Mouse (Mus musculus) liver, embryonic 11.5 days (tissue): ENCODE measurements at regions not wholly inside any gene's neighbourhood (a gene's known extent, or its start where the extent isn't known, plus 50 kb on each side); places are given as distances from the start of the nearest gene placed in this dataset.

Experiments used
- ATAC-seq: fragments of 200-750 bp; cut with Nextera tagmentation; replicated peaks from 2 replicates; pipeline ENCODE4 v1.8.0; 2017; ENCODE audit warnings: moderate number of reproducible peaks, mild to moderate bottlenecking, moderate TSS enrichment, moderate library complexity; ENCODE audit not compliant: low FRiP score
- DNase-seq: peaks from one replicate; pipeline ENCODE4 v3.0.0-alpha.2; 2017; ENCODE audit warnings: low spot score
- H3K27ac ChIP-seq: fragments of 300-500 bp; sonication (generic); 2 replicates; pipeline ENCODE4 v1.5.1; 2014; ENCODE audit warnings: mild to moderate bottlenecking, low read depth, low read length, control low read depth
- H3K27me3 ChIP-seq: fragments of 300-500 bp; sonication (generic); replicated peaks from 2 replicates; pipeline ENCODE4 v1.6.1; 2014; ENCODE audit warnings: low read length, mixed read lengths; ENCODE audit not compliant: control insufficient read depth, insufficient read depth
- H3K36me3 ChIP-seq: fragments of 300-500 bp; sonication (generic); 2 replicates; pipeline ENCODE4 v1.6.1; 2014; ENCODE audit warnings: mild to moderate bottlenecking, low read length, moderate library complexity, mixed read lengths; ENCODE audit not compliant: control insufficient read depth, insufficient read depth
- H3K4me1 ChIP-seq: fragments of 300-500 bp; sonication (generic); replicated peaks from 2 replicates; pipeline ENCODE4 v1.6.1; 2014; ENCODE audit warnings: low read length, mixed read lengths; ENCODE audit not compliant: control insufficient read depth, insufficient read depth
- H3K4me2 ChIP-seq: fragments of 300-500 bp; sonication (generic); 2 replicates; pipeline ENCODE4 v1.6.1; 2014; ENCODE audit warnings: mild to moderate bottlenecking, control low read depth, moderate library complexity
- H3K4me3 ChIP-seq: fragments of 300-500 bp; sonication (generic); 2 replicates; pipeline ENCODE4 v1.5.1; 2014; ENCODE audit warnings: low read depth, low read length, control low read depth
- H3K9ac ChIP-seq: fragments of 300-500 bp; sonication (generic); 2 replicates; pipeline ENCODE4 v1.6.1; 2014; ENCODE audit warnings: low read depth, low read length, control low read depth
- H3K9me3 ChIP-seq: fragments of 300-500 bp; sonication (generic); 2 replicates; pipeline ENCODE4 v1.6.1; 2016; ENCODE audit warnings: low read length, inconsistent platforms, mixed read lengths; ENCODE audit not compliant: control insufficient read depth
- WGBS: fragments of 180-500 bp; shearing (Covaris S2); extraction: QIAGEN DNeasy Blood & Tissue Kit; methylation state at CpG from one replicate; pipeline ENCODE4 v1.1.7; 2014; 5-methylcytosine and 5-hydroxymethylcytosine counted together

DNA sequence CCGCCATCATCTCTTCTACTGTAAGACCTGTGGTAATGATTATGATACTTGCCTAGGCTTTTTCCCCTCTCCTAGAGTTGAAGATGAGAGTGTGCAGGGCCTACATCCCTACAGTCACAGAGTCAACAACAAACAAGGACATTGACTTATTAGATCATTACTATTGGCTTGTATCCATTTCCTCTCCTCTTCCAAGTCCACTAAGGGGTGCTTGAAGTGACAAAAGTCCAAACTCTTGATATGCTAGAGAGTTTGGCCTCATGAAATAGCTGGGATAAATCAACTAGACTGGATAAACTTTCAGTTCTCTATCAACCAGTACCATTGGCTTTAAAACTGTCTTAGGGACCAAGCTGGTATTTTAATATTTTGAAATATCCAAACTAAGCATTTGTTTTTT is 165.7 kb upstream of the Ap5m1 start:
- Histone ChIP-seq H3K4me1 (no peaks in the 10 kb centered on the region), H3K27ac (no peak overlapping the region), H3K4me3 (no peak overlapping the region), H3K9me3 (no peaks in the 10 kb centered on the region), H3K4me2 (no peak overlapping the region), H3K9ac (no peak overlapping the region), H3K27me3 (no peaks in the 10 kb centered on the region), H3K36me3 (no peaks in the 10 kb centered on the region)
- no peak for DNase-seq
- WGBS = 89% methylated on average over 1 of the region's 1 CpGs
- ATAC-seq = no peak

GRCm38 (mm10) chr14:48897140-48897539 is 168.8 kb upstream of the Ap5m1 start:
- Histone ChIP-seq H3K4me3 (no peak overlapping the region), H3K9me3 (no peaks in the 10 kb centered on the region), H3K4me1 (no peaks in the 10 kb centered on the region), H3K36me3 (no peaks in the 10 kb centered on the region), H3K27ac (no peak overlapping the region), H3K27me3 (no peaks in the 10 kb centered on the region), H3K9ac (no peak overlapping the region), H3K4me2 (no peak overlapping the region)
- 70% methylated on average over 5 of the region's 5 CpGs for WGBS
- DNase-seq (no peak), ATAC-seq (no peak)

DNA sequence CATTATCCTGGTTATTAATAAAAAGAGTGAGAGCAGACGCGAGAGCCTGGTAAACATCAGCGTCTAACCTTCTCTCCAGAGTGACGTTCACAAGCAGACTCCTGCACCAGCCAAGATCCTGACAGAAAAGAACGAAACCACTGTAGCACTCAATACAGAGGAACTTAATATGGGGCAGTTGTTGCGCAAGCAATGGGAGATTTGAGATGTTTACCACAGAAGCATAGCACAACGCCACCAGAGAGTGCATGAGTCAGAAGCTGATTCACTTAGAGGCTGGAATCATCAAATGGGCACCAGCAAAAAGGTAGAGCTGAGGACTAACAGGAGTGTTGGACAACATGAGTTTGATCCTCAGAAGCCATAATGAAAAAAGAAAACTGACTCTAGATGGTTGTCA is 169.7 kb upstream of the Ap5m1 start:
- 72% methylated on average over 7 of the region's 7 CpGs for WGBS
- ATAC-seq = no peak
- no peaks in the 10 kb centered on the region for H3K9me3 ChIP-seq
- no peak overlapping the region for H3K4me2 ChIP-seq
- no peaks in the 10 kb centered on the region for H3K36me3 ChIP-seq
- no peak overlapping the region for H3K27ac ChIP-seq
- H3K9ac ChIP-seq = no peak overlapping the region
- no peaks in the 10 kb centered on the region for H3K4me1 ChIP-seq
- no peak overlapping the region for H3K4me3 ChIP-seq
- H3K27me3 ChIP-seq = no peaks in the 10 kb centered on the region
- DNase-seq = no peak

DNA sequence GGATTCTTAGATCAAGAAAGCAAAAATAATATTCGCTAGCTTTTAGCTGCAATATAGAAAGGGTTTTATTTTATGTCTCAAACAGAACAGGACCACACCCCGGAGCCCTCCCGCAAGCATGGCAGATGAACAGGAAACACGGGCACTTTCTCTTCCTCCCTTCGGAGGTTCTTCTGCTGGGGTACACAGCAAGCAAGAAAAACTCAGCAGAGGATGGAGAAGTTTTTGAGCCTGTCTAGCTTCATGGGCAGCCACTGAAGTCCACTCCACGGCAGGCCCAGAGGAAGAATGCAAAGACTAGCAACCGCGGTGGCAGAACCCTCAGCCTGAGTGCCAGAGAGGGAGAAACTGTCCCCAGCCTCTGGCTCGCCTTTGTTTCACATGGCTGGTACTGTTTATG is 174.7 kb upstream of the Ap5m1 start:
- Histone ChIP-seq H3K4me1 (no peaks in the 10 kb centered on the region), H3K4me3 (no peak overlapping the region), H3K36me3 (no peaks in the 10 kb centered on the region), H3K9ac (no peak overlapping the region), H3K27me3 (no peaks in the 10 kb centered on the region; the same call in 1 of the 2 replicates), H3K27ac (no peak overlapping the region), H3K9me3 (no peaks in the 10 kb centered on the region), H3K4me2 (no peak overlapping the region)
- ATAC-seq (no peak), DNase-seq (no peak)
- WGBS = 78% methylated on average over 9 of the region's 9 CpGs

- no peak for DNase-seq
- no peak overlapping the region for H3K27ac ChIP-seq
- no peak overlapping the region for H3K9ac ChIP-seq
- H3K4me1 ChIP-seq = no peaks in the 10 kb centered on the region
- 0 out of 2 replicates have a peak overlapping the region, but pooled peaks have one; percentile 3 for H3K4me2 ChIP-seq
- H3K36me3 ChIP-seq = no peaks in the 10 kb centered on the region
- no peak overlapping the region for H3K4me3 ChIP-seq
- H3K27me3 ChIP-seq = no peaks in the 10 kb centered on the region; the same call in 1 of the 2 replicates
- 5% methylated on average over 13 of the region's 13 CpGs for whole genome bisulfite sequencing
- no peak for ATAC-seq
- H3K9me3 ChIP-seq = no peaks in the 10 kb centered on the region
Observed at GRCm38 (mm10) chr14:48888954-48889353, 176.9 kb upstream of the Ap5m1 start.

DNA sequence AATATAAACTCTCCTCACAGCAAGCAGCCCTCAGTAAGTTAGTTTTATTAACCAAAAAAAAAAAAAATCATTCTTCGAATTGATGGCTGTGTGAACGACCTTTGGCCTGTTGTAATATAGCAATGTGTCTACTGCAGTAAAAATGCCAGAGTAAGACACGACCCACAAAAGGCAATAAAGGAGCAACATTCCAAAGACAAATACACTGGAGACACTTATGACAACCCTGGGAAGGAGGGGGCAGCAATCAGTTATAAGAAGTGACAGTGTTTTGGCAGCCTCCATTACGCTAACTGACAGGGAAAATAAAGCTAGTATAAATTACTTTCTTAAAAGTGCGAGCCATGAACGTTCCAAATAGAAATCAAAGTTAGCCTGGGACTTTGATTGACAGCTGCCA is 185.9 kb upstream of the Ap5m1 start:
- ATAC-seq (no peak), DNase-seq (no peak)
- Histone ChIP-seq H3K27me3 (no peaks in the 10 kb centered on the region), H3K9me3 (no peaks in the 10 kb centered on the region), H3K4me1 (no peaks in the 10 kb centered on the region), H3K36me3 (no peaks in the 10 kb centered on the region), H3K4me2 (no peak overlapping the region), H3K4me3 (no peak overlapping the region), H3K9ac (no peak overlapping the region), H3K27ac (no peak overlapping the region)
- 65% methylated on average over 6 of the region's 6 CpGs for WGBS

- WGBS = 77% methylated on average over 12 of the region's 12 CpGs
- ATAC-seq = no peak
- no peaks in the 10 kb centered on the region for H3K27me3 ChIP-seq
- H3K36me3 ChIP-seq = no peaks in the 10 kb centered on the region
- H3K4me1 ChIP-seq = no peaks in the 10 kb centered on the region
- H3K9me3 ChIP-seq = no peaks in the 10 kb centered on the region
- H3K4me2 ChIP-seq = no peak overlapping the region
- no peak for DNase-seq
- no peak overlapping the region for H3K9ac ChIP-seq
- no peak overlapping the region for H3K4me3 ChIP-seq
- H3K27ac ChIP-seq = no peak overlapping the region
Observed at GRCm38 (mm10) chr14:48877998-48878657, 187.8 kb upstream of the Ap5m1 start.

- Histone ChIP-seq H3K4me2 (no peak overlapping the region), H3K27me3 (no peaks in the 10 kb centered on the region), H3K9me3 (no peaks in the 10 kb centered on the region), H3K4me3 (no peak overlapping the region), H3K4me1 (no peaks in the 10 kb centered on the region), H3K27ac (no peak overlapping the region), H3K36me3 (no peaks in the 10 kb centered on the region), H3K9ac (no peak overlapping the region)
- 83% methylated on average over 3 of the region's 3 CpGs for WGBS
- DNase-seq = no peak
- no peak for ATAC-seq
Observed at GRCm38 (mm10) chr14:48871313-48871712, 194.6 kb upstream of the Ap5m1 start.

- H3K36me3 ChIP-seq = no peaks in the 10 kb centered on the region
- 67% methylated on average over 10 of the region's 10 CpGs for WGBS
- no peak for DNase-seq
- no peaks in the 10 kb centered on the region for H3K27me3 ChIP-seq
- H3K27ac ChIP-seq = no peak overlapping the region
- H3K4me2 ChIP-seq = no peak overlapping the region
- H3K4me3 ChIP-seq = no peak overlapping the region
- H3K9me3 ChIP-seq = no peaks in the 10 kb centered on the region
- H3K9ac ChIP-seq = no peak overlapping the region
- ATAC-seq = no peak
- no peaks in the 10 kb centered on the region for H3K4me1 ChIP-seq
Observed at GRCm38 (mm10) chr14:48869956-48870355, 195.9 kb upstream of the Ap5m1 start.
